Mouse (Mus musculus): ENCODE results near the gene Tns2. TPM values are rescaled to one million over a fixed set of nuclear protein-coding genes. Genes with fewer than 3 reads are reported as not detected.

Gene Tns2
- polyA plus RNA-seq, 1 experiment from 2014 or later = 9.4 TPM

GRCm38 (mm10) chr15:102119121-102119830, 19.1 kb downstream of the Tns2 start:
- ATAC-seq = no peak
- Histone ChIP-seq H3K4me1 (ENCODE audit: control insufficient read depth, insufficient read depth, low read length) (no peaks in the 10 kb centered on the region), H3K36me3 (ENCODE audit: control insufficient read depth, insufficient read depth, low read length) (peaks cover 36% of the 10 kb centered on the region), H3K4me2 (ENCODE audit: low read length) (no peak overlapping the region), H3K9ac (ENCODE audit: low read depth, low read length) (no peak overlapping the region), H3K4me3 (ENCODE audit: low read depth, low read length) (no peak overlapping the region), H3K9me3 (replicated peaks; ENCODE audit: control insufficient read depth, low read length, poor library complexity, severe bottlenecking) (no peaks in the 10 kb centered on the region), H3K27ac (ENCODE audit: low read length) (no peak overlapping the region), H3K27me3 (ENCODE audit: control insufficient read depth, insufficient read depth, low read depth, low read length) (no peaks in the 10 kb centered on the region)
- 77% methylated on average over 8 of the region's 8 CpGs for WGBS

- Histone ChIP-seq H3K36me3 (ENCODE audit: control insufficient read depth, insufficient read depth, low read length) (peaks cover 37% of the 10 kb centered on the region), H3K27ac (ENCODE audit: low read length) (no peak overlapping the region), H3K27me3 (ENCODE audit: control insufficient read depth, insufficient read depth, low read depth, low read length) (no peaks in the 10 kb centered on the region), H3K9ac (ENCODE audit: low read depth, low read length) (no peak overlapping the region), H3K4me2 (ENCODE audit: low read length) (no peak overlapping the region), H3K4me1 (ENCODE audit: control insufficient read depth, insufficient read depth, low read length) (no peaks in the 10 kb centered on the region), H3K4me3 (ENCODE audit: low read depth, low read length) (no peak overlapping the region), H3K9me3 (replicated peaks; ENCODE audit: control insufficient read depth, low read length, poor library complexity, severe bottlenecking) (no peaks in the 10 kb centered on the region)
- ATAC-seq = no peak
- 65% methylated on average over 2 of the region's 2 CpGs for WGBS
Measured at GRCm38 (mm10) chr15:102119831-102120170, 19.6 kb downstream of the Tns2 start.

GRCm38 (mm10) chr15:102120530-102120929, 20.3 kb downstream of the Tns2 start:
- H3K4me3 ChIP-seq (ENCODE audit: low read depth, low read length) = no peak overlapping the region
- no peak overlapping the region for H3K4me2 ChIP-seq (ENCODE audit: low read length)
- no peaks in the 10 kb centered on the region for H3K9me3 ChIP-seq (replicated peaks; ENCODE audit: control insufficient read depth, low read length, poor library complexity, severe bottlenecking)
- no peaks in the 10 kb centered on the region for H3K27me3 ChIP-seq (ENCODE audit: control insufficient read depth, insufficient read depth, low read depth, low read length)
- WGBS = 92% methylated on average over 5 of the region's 5 CpGs
- no peaks in the 10 kb centered on the region for H3K4me1 ChIP-seq (ENCODE audit: control insufficient read depth, insufficient read depth, low read length)
- peaks cover 43% of the 10 kb centered on the region for H3K36me3 ChIP-seq (ENCODE audit: control insufficient read depth, insufficient read depth, low read length)
- ATAC-seq = no peak
- H3K9ac ChIP-seq (ENCODE audit: low read depth, low read length) = no peak overlapping the region
- no peak overlapping the region for H3K27ac ChIP-seq (ENCODE audit: low read length)

- Histone ChIP-seq H3K36me3 (ENCODE audit: control insufficient read depth, insufficient read depth, low read length) (peaks cover 48% of the 10 kb centered on the region), H3K27ac (ENCODE audit: low read length) (no peak overlapping the region), H3K4me1 (ENCODE audit: control insufficient read depth, insufficient read depth, low read length) (no peaks in the 10 kb centered on the region), H3K9ac (ENCODE audit: low read depth, low read length) (no peak overlapping the region), H3K4me2 (ENCODE audit: low read length) (no peak overlapping the region), H3K9me3 (replicated peaks; ENCODE audit: control insufficient read depth, low read length, poor library complexity, severe bottlenecking) (no peaks in the 10 kb centered on the region), H3K4me3 (ENCODE audit: low read depth, low read length) (no peak overlapping the region), H3K27me3 (ENCODE audit: control insufficient read depth, insufficient read depth, low read depth, low read length) (no peaks in the 10 kb centered on the region)
- ATAC-seq = no peak
- 70% methylated on average over 2 of the region's 2 CpGs for WGBS
Measured at GRCm38 (mm10) chr15:102126303-102126702, 26.1 kb downstream of the Tns2 start.

- H3K9ac ChIP-seq (ENCODE audit: low read depth, low read length) = no peak overlapping the region
- H3K9me3 ChIP-seq (replicated peaks; ENCODE audit: control insufficient read depth, low read length, poor library complexity, severe bottlenecking) = no peaks in the 10 kb centered on the region
- H3K4me1 ChIP-seq (ENCODE audit: control insufficient read depth, insufficient read depth, low read length) = peaks cover 13% of the 10 kb centered on the region
- H3K4me3 ChIP-seq (ENCODE audit: low read depth, low read length) = no peak overlapping the region
- H3K27me3 ChIP-seq (ENCODE audit: control insufficient read depth, insufficient read depth, low read depth, low read length) = no peaks in the 10 kb centered on the region
- peaks cover 18% of the 10 kb centered on the region for H3K36me3 ChIP-seq (ENCODE audit: control insufficient read depth, insufficient read depth, low read length)
- H3K4me2 ChIP-seq (ENCODE audit: low read length) = no peak overlapping the region
- ATAC-seq = no peak
- 91% methylated on average over 9 of the region's 9 CpGs for WGBS
- H3K27ac ChIP-seq (ENCODE audit: low read length) = no peak overlapping the region
Measured at GRCm38 (mm10) chr15:102133314-102133713, 33.1 kb downstream of the Tns2 start.

GRCm38 (mm10) chr15:102134709-102135108, 34.5 kb downstream of the Tns2 start:
- Histone ChIP-seq H3K27me3 (ENCODE audit: control insufficient read depth, insufficient read depth, low read depth, low read length) (no peaks in the 10 kb centered on the region), H3K9ac (ENCODE audit: low read depth, low read length) (no peak overlapping the region), H3K4me3 (ENCODE audit: low read depth, low read length) (peak overlapping the region; percentile 91; the same call in 1 of the 2 replicates), H3K36me3 (ENCODE audit: control insufficient read depth, insufficient read depth, low read length) (peaks cover 8% of the 10 kb centered on the region), H3K4me2 (ENCODE audit: low read length) (peak overlapping the region; percentile 59), H3K9me3 (replicated peaks; ENCODE audit: control insufficient read depth, low read length, poor library complexity, severe bottlenecking) (no peaks in the 10 kb centered on the region), H3K4me1 (ENCODE audit: control insufficient read depth, insufficient read depth, low read length) (peaks cover 13% of the 10 kb centered on the region), H3K27ac (ENCODE audit: low read length) (no peak overlapping the region)
- no peak for ATAC-seq
- 83% methylated on average over 2 of the region's 2 CpGs for WGBS

GRCm38 (mm10) chr15:102135522-102136128, 35.4 kb downstream of the Tns2 start:
- H3K4me1 ChIP-seq (ENCODE audit: control insufficient read depth, insufficient read depth, low read length) = peaks cover 13% of the 10 kb centered on the region
- H3K27me3 ChIP-seq (ENCODE audit: control insufficient read depth, insufficient read depth, low read depth, low read length) = no peaks in the 10 kb centered on the region
- 3% methylated on average over 35 of the region's 35 CpGs for WGBS

GRCm38 (mm10) chr15:102136129-102136758, 36.0 kb downstream of the Tns2 start, which contains the start of gene Spryd3:
Spryd3 (minus strand) TSS chr15:102136234.
- Histone ChIP-seq H3K4me1 (ENCODE audit: control insufficient read depth, insufficient read depth, low read length) (peaks cover 13% of the 10 kb centered on the region), H3K9ac (ENCODE audit: low read depth, low read length) (peak within 1 kb of the TSS; percentile 93), H3K4me3 (ENCODE audit: low read depth, low read length) (peak within 1 kb of the TSS; percentile 91), H3K27me3 (ENCODE audit: control insufficient read depth, insufficient read depth, low read depth, low read length) (no peaks in the 10 kb centered on the region), H3K9me3 (replicated peaks; ENCODE audit: control insufficient read depth, low read length, poor library complexity, severe bottlenecking) (no peaks in the 10 kb centered on the region), H3K36me3 (ENCODE audit: control insufficient read depth, insufficient read depth, low read length) (0 out of 2 replicates have a peak, but pooled peaks cover 3% of the 10 kb centered on the region), H3K4me2 (ENCODE audit: low read length) (peak within 1 kb of the TSS; percentile 76), H3K27ac (ENCODE audit: low read length) (peak within 1 kb of the TSS; percentile 89)
- WGBS = under 1% methylated on average over 48 of the region's 50 CpGs
- peak; percentile 99 for ATAC-seq

More at GRCm38 (mm10) chr15:102135522-102136128, 35.4 kb downstream of the Tns2 start:
- H3K9me3 ChIP-seq (replicated peaks; ENCODE audit: control insufficient read depth, low read length, poor library complexity, severe bottlenecking) = no peaks in the 10 kb centered on the region
- H3K36me3 ChIP-seq (ENCODE audit: control insufficient read depth, insufficient read depth, low read length) = 0 out of 2 replicates have a peak, but pooled peaks cover 3% of the 10 kb centered on the region
- peak overlapping the region; percentile 87 for H3K27ac ChIP-seq (ENCODE audit: low read length)
- H3K9ac ChIP-seq (ENCODE audit: low read depth, low read length) = peak overlapping the region; percentile 93
- ATAC-seq = no peak; the same call in 1 of the 2 replicates
- H3K4me2 ChIP-seq (ENCODE audit: low read length) = peak overlapping the region; percentile 59
- peak overlapping the region; percentile 91 for H3K4me3 ChIP-seq (ENCODE audit: low read depth, low read length)

GRCm38 (mm10) chr15:102141120-102141519, 40.9 kb downstream of the Tns2 start:
- Histone ChIP-seq H3K9me3 (replicated peaks; ENCODE audit: control insufficient read depth, low read length, poor library complexity, severe bottlenecking) (no peaks in the 10 kb centered on the region), H3K4me3 (ENCODE audit: low read depth, low read length) (no peak overlapping the region), H3K27me3 (ENCODE audit: control insufficient read depth, insufficient read depth, low read depth, low read length) (peaks cover 29% of the 10 kb centered on the region), H3K4me1 (ENCODE audit: control insufficient read depth, insufficient read depth, low read length) (peaks cover 9% of the 10 kb centered on the region), H3K36me3 (ENCODE audit: control insufficient read depth, insufficient read depth, low read length) (no peaks in the 10 kb centered on the region), H3K27ac (ENCODE audit: low read length) (no peak overlapping the region), H3K9ac (ENCODE audit: low read depth, low read length) (no peak overlapping the region), H3K4me2 (ENCODE audit: low read length) (no peak overlapping the region)
- 92% methylated on average over 5 of the region's 5 CpGs for WGBS
- ATAC-seq = no peak
